Mouse (Mus musculus) heart, postnatal 0 days (tissue): ENCODE results near the gene Vwf. TPM values are rescaled to one million over a fixed set of nuclear protein-coding genes. Genes with fewer than 3 reads are reported as not detected.

Source experiments
- ATAC-seq: fragments of 200-750 bp; cut with Nextera tagmentation; 2 replicates; pipeline ENCODE4 v1.8.0; 2017; ENCODE audit warnings: low read depth, moderate number of reproducible peaks, moderate library complexity; ENCODE audit not compliant: insufficient read depth
- DNase-seq: peaks from one replicate; pipeline ENCODE4 v3.0.0-alpha.2; 2016; ENCODE audit warnings: low spot score
- H3K27ac ChIP-seq: fragments of 300-500 bp; sonication (generic); 2 replicates; pipeline ENCODE4 v1.5.1; 2014; ENCODE audit warnings: low read depth, mild to moderate bottlenecking
- H3K27me3 ChIP-seq: fragments of 300-500 bp; sonication (generic); 2 replicates; pipeline ENCODE4 v1.6.1; 2014; ENCODE audit warnings: low read length, mixed read lengths; ENCODE audit not compliant: control insufficient read depth, insufficient read depth
- H3K36me3 ChIP-seq: fragments of 300-500 bp; sonication (generic); replicated peaks from 2 replicates; pipeline ENCODE4 v1.6.1; 2014; ENCODE audit warnings: low read length, mixed read lengths; ENCODE audit not compliant: control insufficient read depth, insufficient read depth
- H3K4me1 ChIP-seq: fragments of 300-500 bp; sonication (generic); 2 replicates; pipeline ENCODE4 v1.6.1; 2014; ENCODE audit warnings: antibody characterized with exemption; ENCODE audit not compliant: control insufficient read depth, insufficient read depth
- H3K4me2 ChIP-seq: fragments of 300-500 bp; sonication (generic); 2 replicates; pipeline ENCODE4 v1.6.1; 2014; ENCODE audit warnings: low read depth, mild to moderate bottlenecking, low read length, moderate library complexity
- H3K4me3 ChIP-seq: fragments of 300-500 bp; sonication (generic); 2 replicates; pipeline ENCODE4 v1.5.1; 2014; ENCODE audit warnings: low read depth, low read length
- H3K9ac ChIP-seq: fragments of 300-500 bp; sonication (generic); replicated peaks from 2 replicates; pipeline ENCODE4 v1.6.1; 2014; ENCODE audit warnings: low read depth, low read length, mixed read lengths
- H3K9me3 ChIP-seq: fragments of 300-500 bp; sonication (generic); replicated peaks from 2 replicates; pipeline ENCODE4 v1.6.1; 2016; ENCODE audit warnings: low read length; ENCODE audit not compliant: control insufficient read depth
- CTCF ChIP-seq: IDR thresholded peaks from 2 replicates; pipeline ENCODE4 v1.5.1; 2016; ENCODE audit warnings: antibody characterized with exemption, control low read depth, low read depth
- EP300 ChIP-seq: IDR thresholded peaks from 2 replicates; pipeline ENCODE4 v1.6.1; 2016; ENCODE audit warnings: antibody characterized with exemption, low read depth
- WGBS: fragments of 180-500 bp; shearing (Covaris S2); extraction: QIAGEN DNeasy Blood & Tissue Kit; methylation state at CpG from one replicate; pipeline ENCODE4 v1.1.7; 2014; 5-methylcytosine and 5-hydroxymethylcytosine counted together
- polyA plus RNA-seq: library from polyadenylated mRNA; unstranded; fragments of >200 nt; fragmentation: Nextera tagmentation; extraction: Ambion mirVana; gene quantifications from 2 replicates; pipeline ENCODE4 v1.2.1, GENCODE M21; 2015
- total RNA-seq: library from RNA; depleted of rRNA; stranded (reverse); fragments of >200 nt; gene quantifications from 2 replicates; pipeline ENCODE4 v1.2.3, GENCODE M21; 2014; ENCODE audit warnings: low replicate concordance

Gene Vwf
- total and polyA plus RNA-seq, 2 experiments from 2014 or later = 21.9 to 99.9 TPM

DNA sequence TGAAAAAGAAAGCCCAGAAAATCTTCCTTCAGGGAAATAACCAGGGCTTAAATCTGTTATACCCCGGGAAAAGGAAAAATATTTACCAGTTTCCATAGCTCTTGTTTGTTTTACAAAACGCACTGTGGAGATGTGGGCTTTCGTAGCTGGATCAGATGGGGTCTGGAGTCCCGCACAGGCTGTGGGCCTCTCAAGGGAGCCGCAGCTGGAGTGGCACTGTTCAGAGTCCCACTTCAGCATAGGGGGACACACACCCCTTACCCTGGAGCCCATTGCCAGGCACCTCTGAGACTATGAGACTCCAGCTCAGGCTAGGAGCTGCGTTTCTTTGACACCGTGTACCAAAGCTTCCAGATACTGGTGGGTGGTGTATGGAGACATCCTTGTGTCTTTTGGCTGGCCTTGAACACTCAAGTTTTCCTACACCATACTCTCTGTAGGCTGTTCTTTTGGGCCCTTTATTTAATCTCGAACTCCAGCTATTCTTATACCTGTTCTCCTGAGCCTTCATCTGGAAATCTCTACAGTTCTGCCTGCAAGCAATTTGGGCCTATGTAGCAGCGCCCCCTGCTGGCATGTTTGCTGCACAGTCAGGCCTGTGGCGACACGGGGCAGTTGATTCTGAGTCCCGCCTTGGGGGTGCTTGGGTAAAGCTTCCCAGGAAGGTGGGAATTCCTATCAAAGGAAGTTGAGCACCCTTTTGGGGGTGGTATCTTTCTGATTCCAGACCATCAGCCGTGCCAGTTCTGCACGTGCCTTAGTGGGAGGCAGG is 114.7 kb downstream of the Vwf start:
- DNase-seq (peak; percentile 47), ATAC-seq (no peak)
- no peak for TF ChIP-seq EP300
- peak; percentile 85 for TF ChIP-seq CTCF
- H3K9me3 ChIP-seq = no peaks in the 10 kb centered on the region
- no peak overlapping the region for H3K4me2 ChIP-seq
- WGBS = 45% methylated on average over 14 of the region's 14 CpGs
- H3K36me3 ChIP-seq = no peaks in the 10 kb centered on the region
- H3K4me1 ChIP-seq = no peaks in the 10 kb centered on the region
- H3K27me3 ChIP-seq = peaks cover 6% of the 10 kb centered on the region; the same call in 1 of the 2 replicates
- H3K4me3 ChIP-seq = no peak overlapping the region
- no peak overlapping the region for H3K27ac ChIP-seq
- H3K9ac ChIP-seq = no peak overlapping the region

DNA sequence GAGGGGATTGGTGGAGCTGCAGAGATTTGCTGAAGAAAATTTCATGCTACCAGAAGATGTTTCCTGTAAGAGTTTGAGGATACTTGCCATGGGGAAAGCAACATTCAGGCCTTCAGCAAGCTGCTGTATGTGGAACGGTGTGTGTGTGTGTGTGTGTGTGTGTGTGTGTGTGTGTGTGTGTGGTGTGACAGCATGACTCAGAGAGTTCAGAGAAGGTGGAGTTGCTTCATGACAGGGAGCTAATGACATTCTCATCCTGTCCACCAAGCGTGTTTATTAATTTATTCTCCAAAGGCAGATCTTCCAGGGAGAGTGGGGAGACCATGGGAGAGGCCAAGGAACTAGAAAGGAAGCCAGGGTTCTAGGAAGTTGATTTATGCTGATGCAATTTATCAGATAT is 117.3 kb downstream of the Vwf start:
- Histone ChIP-seq H3K4me2 (no peak overlapping the region), H3K27me3 (peaks cover 6% of the 10 kb centered on the region; the same call in 1 of the 2 replicates), H3K9me3 (no peaks in the 10 kb centered on the region), H3K9ac (no peak overlapping the region), H3K27ac (no peak overlapping the region), H3K36me3 (no peaks in the 10 kb centered on the region), H3K4me3 (no peak overlapping the region), H3K4me1 (no peaks in the 10 kb centered on the region)
- ATAC-seq (no peak), DNase-seq (no peak)
- 77% methylated on average over 2 of the region's 2 CpGs for WGBS
- no peak for TF ChIP-seq EP300
- no peak for TF ChIP-seq CTCF

DNA sequence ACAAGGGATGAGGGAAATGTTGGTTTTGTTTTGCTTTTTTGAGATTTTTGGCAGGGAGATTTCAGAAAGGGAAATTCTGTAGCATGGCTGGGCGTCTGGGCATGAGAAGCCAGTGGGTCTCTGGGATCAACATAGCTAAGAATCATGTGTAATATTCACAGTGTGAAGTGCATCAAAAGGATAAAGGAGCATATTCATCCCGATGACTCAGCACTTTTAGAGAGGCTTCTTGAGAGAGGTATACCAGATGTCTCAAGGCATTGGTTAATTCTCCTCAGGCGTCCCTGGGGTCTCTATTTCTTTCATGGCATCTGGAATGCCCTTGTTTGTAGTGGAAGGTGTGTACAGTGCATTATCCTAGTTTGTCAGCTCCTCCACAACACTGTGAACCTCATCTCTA is 125.3 kb downstream of the Vwf start:
- H3K27ac ChIP-seq = no peak overlapping the region
- no peaks in the 10 kb centered on the region for H3K9me3 ChIP-seq
- DNase-seq (no peak), ATAC-seq (no peak)
- H3K36me3 ChIP-seq = no peaks in the 10 kb centered on the region
- H3K9ac ChIP-seq = no peak overlapping the region
- no peaks in the 10 kb centered on the region for H3K27me3 ChIP-seq
- no peaks in the 10 kb centered on the region for H3K4me1 ChIP-seq
- H3K4me3 ChIP-seq = no peak overlapping the region
- no peak overlapping the region for H3K4me2 ChIP-seq
- TF ChIP-seq CTCF (no peak), EP300 (no peak)
- 71% methylated on average over 3 of the region's 3 CpGs for WGBS

DNA sequence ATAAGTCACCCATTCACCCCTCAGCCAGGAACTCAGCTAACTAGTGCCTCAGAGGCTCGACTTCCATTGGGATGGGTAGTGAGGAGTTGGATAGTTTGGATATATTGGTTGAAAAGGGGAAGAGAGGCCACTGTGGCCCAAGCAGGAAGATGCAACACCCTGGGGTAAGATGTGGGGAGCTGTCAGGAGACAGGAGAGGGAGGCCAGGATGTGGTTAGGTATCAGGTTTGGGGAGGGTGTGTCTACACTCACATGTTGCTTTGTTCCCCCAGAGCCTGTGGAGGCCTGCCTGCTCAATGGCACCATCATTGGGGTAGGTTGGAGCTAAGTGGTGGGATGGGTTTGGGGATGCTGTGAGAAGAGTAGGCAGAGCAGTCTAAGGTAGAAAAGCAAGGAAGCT is 131.9 kb downstream of the Vwf start:
- Histone ChIP-seq H3K27me3 (no peaks in the 10 kb centered on the region), H3K9ac (no peak overlapping the region)

DNA sequence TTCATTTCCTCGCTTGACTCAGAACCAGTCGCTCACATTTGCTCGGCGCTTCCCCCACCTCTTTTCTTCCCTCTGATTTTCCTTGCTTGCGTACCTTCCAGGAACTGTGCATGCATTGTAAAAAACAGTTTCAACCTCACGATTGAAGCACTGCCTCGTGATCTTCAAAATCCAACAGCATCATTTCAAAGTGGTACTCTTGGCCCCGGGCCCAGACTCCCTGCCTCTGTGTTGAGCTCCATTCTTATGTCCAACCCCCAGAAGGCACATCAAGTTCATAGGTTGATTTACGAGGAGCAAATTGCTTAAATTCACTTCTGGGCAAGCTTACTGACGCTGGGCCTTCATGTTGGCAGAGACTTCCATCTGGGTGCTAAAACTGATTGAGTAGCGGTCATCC is 134.0 kb downstream of the Vwf start:
- no peak for ATAC-seq
- no peak overlapping the region for H3K9ac ChIP-seq

More for the DNA sequence above, 131.9 kb downstream of the Vwf start:
- H3K27ac ChIP-seq = no peak overlapping the region
- no peaks in the 10 kb centered on the region for H3K36me3 ChIP-seq
- H3K4me1 ChIP-seq = no peaks in the 10 kb centered on the region
- no peak overlapping the region for H3K4me3 ChIP-seq
- ATAC-seq = no peak
- 44% methylated on average over 1 of the region's 1 CpGs for WGBS
- TF ChIP-seq CTCF (no peak), EP300 (no peak)
- H3K4me2 ChIP-seq = no peak overlapping the region
- no peak for DNase-seq
- no peaks in the 10 kb centered on the region for H3K9me3 ChIP-seq

DNA sequence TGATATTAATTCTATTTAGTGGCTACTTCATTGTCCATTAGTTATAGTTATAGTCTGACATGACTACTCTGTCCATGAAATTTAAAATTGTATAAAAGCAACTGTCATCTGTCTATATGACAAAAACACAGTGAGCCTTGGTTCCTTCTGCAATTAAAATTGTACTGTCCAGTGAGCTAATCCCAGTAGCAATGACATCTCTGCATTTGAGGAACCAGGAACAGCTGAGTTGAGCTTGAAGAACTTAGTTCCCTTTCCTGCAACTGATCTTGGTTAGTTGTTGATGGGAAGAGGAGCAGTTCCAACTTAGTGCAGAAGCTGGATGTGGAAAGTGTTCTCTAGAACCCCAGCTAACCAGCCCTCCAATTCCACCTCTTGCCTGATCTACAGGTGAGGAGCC is 138.8 kb downstream of the Vwf start:
- ATAC-seq (no peak), DNase-seq (no peak)
- Histone ChIP-seq H3K27ac (no peak overlapping the region), H3K4me1 (peaks cover 6% of the 10 kb centered on the region; the same call in 1 of the 2 replicates), H3K4me2 (no peak overlapping the region), H3K9ac (no peak overlapping the region), H3K27me3 (peaks cover 20% of the 10 kb centered on the region), H3K4me3 (no peak overlapping the region), H3K9me3 (no peaks in the 10 kb centered on the region), H3K36me3 (no peaks in the 10 kb centered on the region)
- no peak for TF ChIP-seq CTCF
- TF ChIP-seq EP300 = no peak

More for the DNA sequence above, 134.0 kb downstream of the Vwf start:
- H3K9me3 ChIP-seq = no peaks in the 10 kb centered on the region
- no peak overlapping the region for H3K27ac ChIP-seq
- no peaks in the 10 kb centered on the region for H3K27me3 ChIP-seq
- no peak for TF ChIP-seq EP300
- no peak overlapping the region for H3K4me3 ChIP-seq
- H3K4me2 ChIP-seq = no peak overlapping the region
- no peaks in the 10 kb centered on the region for H3K4me1 ChIP-seq
- 71% methylated on average over 11 of the region's 11 CpGs for WGBS
- no peak for DNase-seq
- H3K36me3 ChIP-seq = no peaks in the 10 kb centered on the region
